Mouse (Mus musculus) liver, embryonic 13.5 days (tissue): Measurements from ENCODE around the gene 4931422A03Rik. TPM values are rescaled to one million over a fixed set of nuclear protein-coding genes. Genes with fewer than 3 reads are reported as not detected.
"Not testable (repeated sequence)": the region's sequence is repeated elsewhere in the genome, so short reads cannot be mapped to it uniquely, and the experiment has no call there.

Experiments
- ATAC-seq: fragments of 200-750 bp; cut with Nextera tagmentation; 2 replicates; pipeline ENCODE4 v1.8.0; 2017; ENCODE audit warnings: low read depth, mild to moderate bottlenecking, moderate number of reproducible peaks, moderate library complexity
- DNase-seq: peaks from one replicate; pipeline ENCODE4 v3.0.0; 2022
- H3K27ac ChIP-seq: fragments of 300-500 bp; sonication (generic); 2 replicates; pipeline ENCODE4 v1.5.1; 2015; ENCODE audit warnings: moderate library complexity, mild to moderate bottlenecking, inconsistent platforms
- H3K27me3 ChIP-seq: fragments of 300-500 bp; sonication (generic); 2 replicates; pipeline ENCODE4 v1.6.1; 2015; ENCODE audit warnings: mild to moderate bottlenecking, inconsistent platforms
- H3K36me3 ChIP-seq: fragments of 300-500 bp; sonication (generic); 2 replicates; pipeline ENCODE4 v1.6.1; 2015; ENCODE audit warnings: mild to moderate bottlenecking, inconsistent platforms
- H3K4me1 ChIP-seq: fragments of 300-500 bp; sonication (generic); replicated peaks from 2 replicates; pipeline ENCODE4 v1.6.1; 2015; ENCODE audit warnings: inconsistent platforms
- H3K4me2 ChIP-seq: fragments of 300-500 bp; sonication (generic); 2 replicates; pipeline ENCODE4 v1.6.1; 2015; ENCODE audit warnings: inconsistent platforms, mild to moderate bottlenecking, moderate library complexity
- H3K4me3 ChIP-seq: fragments of 300-500 bp; sonication (generic); replicated peaks from 2 replicates; pipeline ENCODE4 v1.5.1; 2015; ENCODE audit warnings: mild to moderate bottlenecking, inconsistent platforms
- H3K9ac ChIP-seq: fragments of 300-500 bp; sonication (generic); 2 replicates; pipeline ENCODE4 v1.6.1; 2015; ENCODE audit warnings: mild to moderate bottlenecking, inconsistent platforms
- H3K9me3 ChIP-seq: fragments of 300-500 bp; sonication (generic); replicated peaks from 2 replicates; pipeline ENCODE4 v1.6.1; 2016; ENCODE audit warnings: inconsistent platforms
- WGBS: fragments of 180-500 bp; shearing (Covaris S2); methylation state at CpG from one replicate; pipeline ENCODE4 v1.1.7; 2015; ENCODE audit not compliant: insufficient replicate concordance; 5-methylcytosine and 5-hydroxymethylcytosine counted together
- polyA plus RNA-seq: library from polyadenylated mRNA; unstranded; fragments of >200 nt; fragmentation: Nextera tagmentation; extraction: Ambion mirVana; gene quantifications from 2 replicates; pipeline ENCODE4 v1.2.1, GENCODE M21; 2015

4931422A03Rik gene
- polyA plus RNA-seq, 1 experiment from 2014 or later = 0.99 TPM

DNA sequence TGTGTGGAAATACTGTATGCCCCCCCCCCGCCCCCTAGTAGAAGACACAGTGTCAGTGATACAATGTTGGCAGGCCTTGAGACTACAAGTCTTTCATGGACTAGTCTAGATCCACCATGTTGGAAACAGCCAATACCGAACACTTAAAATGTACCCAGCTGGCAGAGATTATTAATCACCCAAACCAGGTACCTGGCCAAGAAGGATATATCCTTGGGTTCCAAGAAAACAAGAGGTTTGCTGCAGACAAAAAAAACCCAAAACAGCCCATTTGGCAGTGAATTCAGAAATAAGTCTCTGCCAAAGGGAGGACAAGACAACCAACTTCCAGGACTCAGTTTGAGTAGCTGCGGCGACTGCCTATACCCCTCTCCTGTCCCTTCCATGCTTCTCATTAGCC, 3.5 kb downstream of the 4931422A03Rik start:
- DNase-seq = no peak
- Histone ChIP-seq H3K4me1 (peaks cover 19% of the 10 kb centered on the region), H3K4me3 (no peak overlapping the region), H3K27ac (no peak overlapping the region), H3K36me3 (no peaks in the 10 kb centered on the region), H3K9me3 (peaks cover 6% of the 10 kb centered on the region; the same call in 1 of the 2 replicates), H3K27me3 (no peaks in the 10 kb centered on the region), H3K4me2 (no peak overlapping the region), H3K9ac (no peak overlapping the region)
- WGBS = 84% methylated on average over 4 of the region's 4 CpGs
- ATAC-seq = no peak

DNA sequence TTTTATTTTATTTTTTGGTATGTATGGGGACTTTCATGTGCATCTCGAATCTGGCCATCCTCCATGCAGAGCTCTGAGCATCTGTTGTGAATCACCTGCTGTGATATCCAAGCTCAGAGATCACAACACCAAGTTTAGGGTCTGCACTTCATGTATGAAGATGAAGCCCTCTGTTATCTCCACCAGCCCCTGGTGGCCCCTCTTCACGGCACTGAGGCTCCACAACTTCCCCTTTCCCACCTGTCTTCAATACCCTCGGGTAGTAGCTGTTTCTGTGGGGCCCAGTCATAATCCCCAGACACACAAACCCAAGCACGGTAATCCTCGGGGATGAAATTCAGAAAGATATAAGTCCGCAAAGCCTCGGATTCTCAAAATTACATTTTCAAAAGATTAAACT, 5.1 kb downstream of the 4931422A03Rik start:
- no peak overlapping the region for H3K4me2 ChIP-seq
- no peaks in the 10 kb centered on the region for H3K36me3 ChIP-seq
- DNase-seq = no peak
- peaks cover 7% of the 10 kb centered on the region for H3K4me1 ChIP-seq
- no peak overlapping the region for H3K9ac ChIP-seq
- H3K9me3 ChIP-seq = peaks cover 6% of the 10 kb centered on the region; the same call in 1 of the 2 replicates
- ATAC-seq = no peak
- peaks cover 2% of the 10 kb centered on the region; the same call in 1 of the 2 replicates for H3K27me3 ChIP-seq
- no peak overlapping the region for H3K4me3 ChIP-seq
- 60% methylated on average over 7 of the region's 7 CpGs for WGBS
- no peak overlapping the region for H3K27ac ChIP-seq

DNA sequence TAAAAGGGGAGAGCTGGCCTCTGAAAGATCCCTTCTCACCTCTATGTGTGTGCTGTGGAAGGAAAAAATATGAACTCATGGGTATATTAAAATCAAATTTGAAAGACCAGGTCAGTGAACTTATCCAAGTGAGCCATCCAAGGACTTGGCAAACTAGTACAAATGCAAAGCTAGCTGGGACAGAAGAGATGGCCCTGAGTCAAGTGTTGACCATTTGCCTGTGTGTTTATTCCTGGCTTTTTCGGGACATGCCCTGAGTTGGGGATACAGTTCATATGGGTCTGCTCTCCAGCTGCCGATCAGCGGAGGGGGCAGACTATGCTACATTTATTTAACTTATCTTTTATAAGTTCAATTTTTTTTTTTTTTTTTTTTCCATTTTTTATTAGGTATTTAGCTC, 19.3 kb downstream of the 4931422A03Rik start:
- not testable (repeated sequence) for DNase-seq

DNA sequence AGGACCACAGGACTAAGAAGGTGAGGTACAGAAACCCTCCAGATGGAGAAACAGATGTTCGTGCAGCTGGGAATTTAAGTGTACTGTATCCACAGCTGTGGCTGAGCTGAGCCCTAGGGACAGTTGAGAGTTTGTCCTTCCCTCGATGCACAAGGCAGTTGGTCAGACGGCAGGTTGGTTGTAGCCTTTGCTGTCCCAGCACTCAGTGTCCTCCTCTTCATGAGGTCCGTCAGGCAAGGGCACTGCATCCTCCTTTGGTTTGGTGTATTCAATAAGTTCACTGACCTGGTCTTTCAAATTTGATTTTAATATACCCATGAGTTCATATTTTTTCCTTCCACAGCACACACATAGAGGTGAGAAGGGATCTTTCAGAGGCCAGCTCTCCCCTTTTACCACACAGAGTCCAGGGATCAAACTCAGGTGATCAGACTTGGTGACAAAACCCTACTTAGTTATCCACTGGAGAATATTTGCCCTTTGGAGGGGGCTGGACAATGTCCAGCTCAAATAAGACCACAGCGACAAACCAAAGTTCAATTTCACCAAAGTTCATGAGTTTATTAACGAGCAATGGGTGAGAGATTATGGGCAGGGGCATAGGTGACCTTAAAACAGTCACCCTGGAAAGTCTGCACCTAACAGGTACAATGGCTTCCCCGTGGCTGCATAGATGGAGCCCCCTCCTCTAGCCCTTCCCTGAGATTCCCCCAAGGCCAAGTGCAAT, 20.2 kb downstream of the 4931422A03Rik start:
- H3K36me3 ChIP-seq = no peaks in the 10 kb centered on the region
- no peak overlapping the region for H3K4me3 ChIP-seq
- H3K27me3 ChIP-seq = peaks cover 21% of the 10 kb centered on the region
- no peak overlapping the region for H3K9ac ChIP-seq
- DNase-seq (no peak), ATAC-seq (no peak)
- H3K4me2 ChIP-seq = no peak overlapping the region
- WGBS = 65% methylated on average over 7 of the region's 7 CpGs
- H3K4me1 ChIP-seq = no peaks in the 10 kb centered on the region
- no peaks in the 10 kb centered on the region for H3K9me3 ChIP-seq
- no peak overlapping the region for H3K27ac ChIP-seq

More for the DNA sequence above, 19.3 kb downstream of the 4931422A03Rik start:
- not testable (repeated sequence) for H3K9me3 ChIP-seq, H3K4me2 ChIP-seq, ATAC-seq, H3K9ac ChIP-seq, H3K27ac ChIP-seq, H3K4me1 ChIP-seq, H3K36me3 ChIP-seq, H3K4me3 ChIP-seq
- WGBS = 81% methylated on average over 3 of the region's 3 CpGs
- H3K27me3 ChIP-seq = peaks cover 13% of the 10 kb centered on the region

DNA sequence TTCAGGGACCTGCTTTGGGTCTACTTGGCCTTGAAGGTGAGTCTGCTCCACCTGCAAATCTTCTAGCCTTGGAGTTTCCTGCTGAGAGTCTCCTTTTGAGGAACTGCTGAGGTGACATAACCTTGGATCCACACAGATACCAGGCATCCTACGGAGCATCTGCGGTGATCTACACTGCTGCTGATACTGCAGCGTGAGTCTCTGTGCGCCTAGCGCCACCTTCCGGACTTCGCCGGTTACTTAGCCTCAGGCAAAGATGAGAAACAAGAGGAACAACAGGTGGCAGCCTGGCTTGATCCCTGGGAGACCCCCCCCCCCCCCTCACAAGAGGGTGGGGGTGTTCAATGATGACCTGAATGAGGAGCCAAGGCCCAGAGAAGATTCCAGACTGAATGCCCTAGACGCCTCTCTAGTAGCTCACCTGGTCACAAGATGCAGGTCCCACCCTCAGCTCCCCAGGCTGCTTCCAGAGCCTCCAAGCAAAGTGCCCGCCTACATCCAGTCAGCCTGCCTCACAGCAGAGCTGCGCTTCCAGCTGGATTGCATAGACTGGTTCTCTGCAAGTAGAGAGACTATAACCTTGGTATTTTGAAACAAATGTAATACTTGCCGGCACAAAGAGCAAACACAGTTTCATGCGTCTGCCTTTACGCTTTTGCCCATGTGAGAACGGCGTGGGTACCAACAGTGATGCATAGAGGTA, 25.3 kb downstream of the 4931422A03Rik start:
- Histone ChIP-seq H3K4me2 (no peak overlapping the region), H3K4me1 (peaks cover 2% of the 10 kb centered on the region; the same call in 1 of the 2 replicates), H3K9me3 (no peaks in the 10 kb centered on the region), H3K27ac (no peak overlapping the region), H3K4me3 (no peak overlapping the region), H3K27me3 (peaks cover 28% of the 10 kb centered on the region), H3K9ac (no peak overlapping the region), H3K36me3 (no peaks in the 10 kb centered on the region)
- ATAC-seq (0 out of 2 replicates have a peak, but pooled peaks have one; percentile 31), DNase-seq (peak; percentile 51)
- 29% methylated on average over 16 of the region's 16 CpGs for WGBS

DNA sequence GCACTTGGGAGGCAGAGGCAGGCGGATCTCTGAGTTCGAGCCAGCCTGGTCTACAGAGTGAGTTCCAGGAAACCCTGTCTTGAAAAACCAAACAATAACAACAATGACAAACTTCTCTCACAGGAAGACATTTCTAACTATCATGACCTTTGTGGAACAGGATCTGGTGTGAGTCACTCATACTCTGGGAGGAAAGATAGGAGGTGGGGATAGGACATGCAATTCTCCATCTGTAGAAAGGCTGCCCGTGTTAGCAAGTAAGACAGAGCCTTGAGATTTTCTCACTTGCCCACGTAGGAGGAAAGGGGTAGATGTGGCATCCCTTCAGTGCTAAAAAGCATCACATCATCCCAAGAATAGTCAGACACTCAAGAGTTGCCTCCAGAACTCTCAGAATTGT, 26.3 kb downstream of the 4931422A03Rik start:
- no peak overlapping the region for H3K4me2 ChIP-seq
- peaks cover 2% of the 10 kb centered on the region; the same call in 1 of the 2 replicates for H3K4me1 ChIP-seq
- H3K27ac ChIP-seq = no peak overlapping the region
- ATAC-seq (no peak), DNase-seq (no peak)
- 51% methylated on average over 4 of the region's 4 CpGs for WGBS
- peaks cover 20% of the 10 kb centered on the region for H3K27me3 ChIP-seq
- no peaks in the 10 kb centered on the region for H3K36me3 ChIP-seq
- H3K9ac ChIP-seq = no peak overlapping the region
- H3K9me3 ChIP-seq = no peaks in the 10 kb centered on the region
- H3K4me3 ChIP-seq = no peak overlapping the region

DNA sequence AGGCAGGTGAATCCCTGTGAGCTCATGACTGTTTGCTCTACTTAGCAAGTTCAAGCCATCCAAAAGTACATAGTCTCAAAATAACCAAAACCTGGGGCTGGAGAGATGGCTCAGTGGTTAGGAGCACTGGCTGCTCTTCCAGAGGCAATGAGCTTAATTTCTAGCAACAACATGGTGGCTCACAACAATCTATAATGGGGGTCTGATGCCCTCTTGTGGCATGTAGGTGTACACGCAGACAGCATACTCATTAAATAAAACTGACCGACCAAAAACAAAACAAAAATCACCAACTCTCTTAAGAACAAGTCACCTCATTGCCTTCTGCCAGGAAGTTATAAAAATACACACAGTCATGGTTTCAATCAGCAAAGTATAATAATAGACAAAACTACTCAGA, 27.1 kb downstream of the 4931422A03Rik start:
- peaks cover 17% of the 10 kb centered on the region for H3K27me3 ChIP-seq
- WGBS = 10% methylated on average over 2 of the region's 2 CpGs
- no peak for DNase-seq

DNA sequence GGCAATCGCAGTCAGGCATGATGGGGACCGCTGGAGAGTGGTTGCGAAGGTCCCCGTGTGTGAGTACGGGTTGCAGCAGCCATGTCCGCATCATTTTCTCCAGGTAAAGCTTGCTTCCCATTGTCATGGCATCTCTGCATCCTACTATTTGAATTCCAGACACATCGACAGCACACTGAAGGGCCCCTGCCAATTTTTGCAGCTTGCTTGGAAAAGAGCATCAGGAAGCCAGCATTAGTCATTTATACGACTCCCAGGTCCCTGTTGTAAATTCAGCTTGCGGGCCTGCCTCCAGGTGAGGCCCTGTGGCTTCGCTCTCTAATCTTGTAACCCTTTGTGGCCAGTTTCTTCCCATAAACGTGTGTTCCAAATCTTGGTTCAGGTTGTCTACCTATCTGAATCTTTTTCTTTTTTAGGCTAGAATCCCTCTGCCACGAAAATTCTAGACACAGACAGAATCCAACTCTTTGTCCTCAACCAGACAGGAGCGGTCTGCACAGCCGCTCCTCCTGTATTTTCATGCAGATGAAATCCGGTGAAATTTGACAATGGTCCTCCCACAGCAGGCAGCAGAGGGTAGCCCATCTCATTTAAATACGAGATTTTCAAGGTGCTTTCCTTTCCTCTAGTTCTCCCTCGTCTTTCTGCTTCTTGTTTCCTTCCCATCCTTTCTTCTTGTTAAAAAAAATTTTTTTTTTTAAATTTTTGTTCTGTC, 35.4 kb downstream of the 4931422A03Rik start:
- H3K9ac ChIP-seq = no peak overlapping the region
- 0 out of 2 replicates have a peak, but pooled peaks cover 3% of the 10 kb centered on the region for H3K4me1 ChIP-seq
- DNase-seq (no peak), ATAC-seq (no peak)
- no peak overlapping the region for H3K4me3 ChIP-seq
- no peaks in the 10 kb centered on the region for H3K36me3 ChIP-seq
- H3K27ac ChIP-seq = no peak overlapping the region
- WGBS = 56% methylated on average over 17 of the region's 17 CpGs
- H3K4me2 ChIP-seq = no peak overlapping the region
- H3K27me3 ChIP-seq = 0 out of 2 replicates have a peak, but pooled peaks cover 6% of the 10 kb centered on the region
- no peaks in the 10 kb centered on the region for H3K9me3 ChIP-seq

More for the DNA sequence above, 27.1 kb downstream of the 4931422A03Rik start:
- H3K9ac ChIP-seq = no peak overlapping the region
- ATAC-seq = 0 out of 2 replicates have a peak, but pooled peaks have one; percentile 45
- H3K36me3 ChIP-seq = no peaks in the 10 kb centered on the region
- no peak overlapping the region for H3K27ac ChIP-seq
- no peak overlapping the region for H3K4me2 ChIP-seq
- H3K9me3 ChIP-seq = no peaks in the 10 kb centered on the region
- H3K4me1 ChIP-seq = peaks cover 2% of the 10 kb centered on the region; the same call in 1 of the 2 replicates
- H3K4me3 ChIP-seq = no peak overlapping the region

DNA sequence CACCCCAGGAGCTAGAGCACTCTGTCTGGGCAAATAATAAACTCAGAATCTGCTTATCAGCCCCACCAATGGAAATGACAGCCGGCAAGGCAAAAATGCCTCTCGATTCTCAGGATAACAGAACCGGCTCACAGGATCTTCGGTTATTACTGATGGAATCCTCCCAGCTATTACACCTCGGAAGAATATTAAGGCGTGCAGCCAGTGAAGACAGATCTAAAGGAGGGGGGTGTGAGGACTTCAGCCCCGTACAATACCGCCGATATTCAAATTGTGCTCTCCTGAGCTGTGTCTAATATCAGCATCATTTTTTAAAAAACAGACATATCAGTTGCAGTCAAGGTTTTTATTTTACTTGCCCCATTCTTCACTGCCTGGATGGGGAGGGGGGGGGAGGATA, 36.0 kb downstream of the 4931422A03Rik start:
- Histone ChIP-seq H3K9ac (no peak overlapping the region), H3K9me3 (no peaks in the 10 kb centered on the region), H3K4me2 (no peak overlapping the region), H3K4me3 (no peak overlapping the region), H3K27ac (no peak overlapping the region), H3K4me1 (peaks cover 8% of the 10 kb centered on the region), H3K36me3 (no peaks in the 10 kb centered on the region), H3K27me3 (0 out of 2 replicates have a peak, but pooled peaks cover 6% of the 10 kb centered on the region)
- DNase-seq (no peak), ATAC-seq (no peak)
- 77% methylated on average over 9 of the region's 9 CpGs for WGBS

DNA sequence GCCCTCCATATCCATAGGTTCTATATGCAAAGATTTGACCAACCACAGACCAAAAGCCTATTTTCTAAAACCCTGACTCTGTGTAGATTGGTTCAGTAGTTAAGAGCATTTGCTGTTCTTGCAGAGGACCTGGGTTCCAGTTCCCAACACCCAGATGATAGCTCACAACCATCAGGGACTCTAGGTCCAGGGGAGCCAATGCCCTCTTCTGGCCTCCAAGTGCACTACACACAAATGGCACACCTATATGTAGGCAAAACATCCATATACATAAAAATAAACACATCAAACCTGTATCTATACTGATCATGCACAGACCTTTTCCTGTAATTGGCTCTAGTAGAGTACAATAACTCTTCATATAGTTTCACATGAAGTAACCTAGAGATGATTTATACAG, 36.9 kb downstream of the 4931422A03Rik start:
- H3K9me3 ChIP-seq = no peaks in the 10 kb centered on the region
- H3K4me3 ChIP-seq = no peak overlapping the region
- H3K27ac ChIP-seq = no peak overlapping the region
- H3K4me1 ChIP-seq = peaks cover 16% of the 10 kb centered on the region
- ATAC-seq (no peak), DNase-seq (no peak)
- H3K9ac ChIP-seq = no peak overlapping the region
- no peaks in the 10 kb centered on the region for H3K36me3 ChIP-seq
- no peak overlapping the region for H3K4me2 ChIP-seq
- 0 out of 2 replicates have a peak, but pooled peaks cover 6% of the 10 kb centered on the region for H3K27me3 ChIP-seq

DNA sequence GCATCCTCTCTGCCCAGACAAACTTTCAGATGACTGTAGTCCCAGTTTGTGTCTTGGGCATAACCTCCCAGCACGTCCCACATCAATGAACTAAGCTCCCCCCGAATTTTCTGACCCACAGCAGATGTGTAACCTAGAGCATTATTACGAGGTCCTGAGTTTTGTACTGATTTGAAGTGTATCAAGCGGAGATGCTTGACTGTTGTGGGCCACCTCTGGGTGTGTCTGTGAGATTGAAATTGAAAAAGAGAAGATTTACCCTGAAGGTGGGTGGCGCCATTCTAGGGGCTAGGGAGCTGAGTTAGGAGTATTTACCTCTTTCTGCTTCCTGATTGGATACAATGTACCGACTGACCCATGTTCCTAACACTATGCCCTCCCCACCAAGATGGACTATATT, 38.4 kb downstream of the 4931422A03Rik start:
- peaks cover 22% of the 10 kb centered on the region for H3K4me1 ChIP-seq
- 80% methylated on average over 6 of the region's 6 CpGs for WGBS
- no peaks in the 10 kb centered on the region for H3K9me3 ChIP-seq
- no peak for ATAC-seq
- peaks cover 1% of the 10 kb centered on the region; the same call in 1 of the 2 replicates for H3K36me3 ChIP-seq
- no peak overlapping the region for H3K4me2 ChIP-seq
- no peak overlapping the region for H3K9ac ChIP-seq
- 0 out of 2 replicates have a peak, but pooled peaks cover 6% of the 10 kb centered on the region for H3K27me3 ChIP-seq
- DNase-seq = no peak
- H3K27ac ChIP-seq = no peak overlapping the region
- H3K4me3 ChIP-seq = no peak overlapping the region
